Mouse (Mus musculus) cerebral cortex, adult 2 months (tissue): Measurements from ENCODE around the gene Ncoa1.

ENCODE experiments used
- WGBS: fragments of 180-500 bp; shearing (Covaris S2); methylation state at CpG from one replicate; pipeline ENCODE4 v1.1.7; 2018; 5-methylcytosine and 5-hydroxymethylcytosine counted together

The Ncoa1 gene

DNA sequence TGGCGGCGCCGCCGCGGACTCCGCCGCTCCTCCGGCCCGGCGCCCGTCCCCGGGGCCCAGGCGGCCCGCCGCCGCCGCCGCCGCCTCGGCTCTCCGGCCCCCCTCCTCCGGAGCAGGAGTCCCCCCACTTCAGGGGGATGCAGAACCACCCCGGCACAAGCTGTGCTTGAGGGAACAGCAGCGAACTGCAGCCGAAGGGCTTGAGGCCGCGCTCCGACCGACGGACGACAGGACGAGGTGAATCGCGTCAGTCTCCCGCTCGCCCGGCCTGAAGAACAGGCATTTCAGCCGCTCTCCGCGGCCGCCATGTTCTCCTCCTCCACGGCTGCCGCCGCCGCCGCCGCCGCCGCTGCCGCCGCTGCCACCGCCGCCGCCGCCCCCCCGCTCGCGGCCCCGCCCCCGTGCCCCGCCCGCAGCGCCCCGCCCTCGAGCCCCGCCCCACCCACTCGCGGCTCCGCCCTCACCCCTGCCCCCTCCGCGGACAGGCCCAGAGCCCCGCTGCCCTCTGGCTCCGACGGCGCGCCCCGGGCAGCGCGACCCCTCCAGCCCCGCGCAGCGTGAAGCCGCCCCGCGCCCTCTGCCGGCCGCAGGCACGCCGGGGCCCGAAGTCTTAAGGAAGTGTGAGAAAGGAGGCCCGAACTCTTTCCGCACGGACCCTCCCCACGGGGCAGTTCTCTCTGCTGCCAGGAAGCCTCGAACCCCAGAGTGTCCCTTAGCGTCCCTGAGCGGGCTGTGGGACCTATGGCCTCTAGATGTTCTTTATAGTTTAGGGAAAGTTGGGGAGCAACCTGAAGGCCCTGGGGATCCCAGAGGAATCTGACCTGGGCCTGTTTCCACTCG lies at the start of gene Ncoa1:
Ncoa1 (minus strand) TSS at position 351 of the 840 bp plus-strand sequence.
- 2% methylated on average over 91 of the region's 98 CpGs for WGBS

- 59% methylated on average over 7 of the region's 7 CpGs for WGBS
Measured at GRCm38 (mm10) chr12:4524546-4524945, 47.6 kb upstream of the Ncoa1 start.

DNA sequence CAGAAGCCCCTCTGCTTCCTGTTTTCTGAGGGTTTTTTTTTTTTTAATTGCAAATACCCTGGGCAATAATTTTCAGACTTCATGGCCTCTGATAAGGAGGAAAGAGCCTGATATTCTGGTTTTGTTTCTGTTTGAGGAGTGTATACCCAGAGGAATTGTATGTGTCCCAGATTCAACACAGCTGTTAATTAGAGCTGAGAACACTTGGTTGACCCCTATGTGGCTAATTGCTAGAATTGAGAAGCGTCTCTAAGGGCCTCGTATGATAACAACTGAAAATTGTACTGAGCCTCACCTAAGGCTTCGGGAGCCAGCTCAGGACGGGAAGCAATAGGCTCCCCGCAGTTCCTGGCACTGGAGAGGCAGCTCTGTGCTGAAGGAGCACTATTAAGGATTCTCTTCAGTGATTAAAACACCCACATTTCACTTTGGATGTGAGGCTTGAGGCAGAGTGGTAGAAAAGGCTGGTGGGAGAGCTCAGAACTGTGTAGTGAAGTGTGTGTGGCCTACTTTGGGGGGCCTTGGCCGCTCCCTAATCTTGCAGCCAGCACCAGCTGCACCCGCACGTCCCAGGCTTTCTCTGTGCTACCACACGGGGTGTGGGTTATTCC lies 46.8 kb upstream of the Ncoa1 start:
- 47% methylated on average over 9 of the region's 9 CpGs for WGBS

DNA sequence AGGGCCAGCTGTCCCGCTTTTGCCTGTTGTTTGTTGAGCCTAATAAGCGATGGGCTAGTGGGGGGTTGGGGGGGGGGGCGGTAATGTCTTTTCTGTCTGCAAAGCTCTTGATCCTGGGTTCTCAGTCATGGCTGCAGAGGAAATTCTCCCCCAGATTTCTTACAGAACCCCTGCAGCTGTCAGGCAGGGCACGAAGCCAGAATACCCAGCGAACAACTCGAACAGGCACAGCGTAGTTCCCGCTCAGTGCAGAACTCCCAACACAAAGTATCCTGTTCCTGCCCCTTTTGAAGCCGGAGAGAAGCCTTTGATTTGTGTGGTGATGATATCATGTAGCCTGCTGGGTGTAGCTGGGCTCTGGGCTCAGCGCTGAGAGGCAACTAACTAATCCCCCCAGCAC lies 46.2 kb upstream of the Ncoa1 start:
- WGBS = 17% methylated on average over 10 of the region's 10 CpGs

DNA sequence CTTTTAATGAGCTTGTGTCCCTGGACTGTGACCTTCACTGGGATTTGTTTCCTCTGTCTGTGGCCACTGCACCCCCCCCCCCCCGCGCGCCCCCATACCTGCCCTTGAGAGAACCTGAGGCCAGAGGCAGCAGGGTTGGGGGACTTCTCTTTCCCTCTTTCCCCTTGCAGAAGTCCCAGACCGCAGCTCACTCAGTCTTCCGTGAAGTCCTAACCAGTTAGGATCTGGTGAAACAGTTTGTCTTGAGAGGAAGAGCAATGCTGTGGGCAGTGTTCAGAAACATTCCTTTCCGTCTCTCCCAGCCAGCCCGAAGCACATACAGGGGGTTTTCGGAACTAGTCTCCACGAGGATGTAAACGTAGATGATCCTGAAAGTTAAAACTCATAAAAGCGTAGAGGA lies 42.0 kb upstream of the Ncoa1 start:
- 89% methylated on average over 11 of the region's 11 CpGs for WGBS

- 17% methylated on average over 12 of the region's 12 CpGs for WGBS
Measured at GRCm38 (mm10) chr12:4509591-4510061, 32.6 kb upstream of the Ncoa1 start.

DNA sequence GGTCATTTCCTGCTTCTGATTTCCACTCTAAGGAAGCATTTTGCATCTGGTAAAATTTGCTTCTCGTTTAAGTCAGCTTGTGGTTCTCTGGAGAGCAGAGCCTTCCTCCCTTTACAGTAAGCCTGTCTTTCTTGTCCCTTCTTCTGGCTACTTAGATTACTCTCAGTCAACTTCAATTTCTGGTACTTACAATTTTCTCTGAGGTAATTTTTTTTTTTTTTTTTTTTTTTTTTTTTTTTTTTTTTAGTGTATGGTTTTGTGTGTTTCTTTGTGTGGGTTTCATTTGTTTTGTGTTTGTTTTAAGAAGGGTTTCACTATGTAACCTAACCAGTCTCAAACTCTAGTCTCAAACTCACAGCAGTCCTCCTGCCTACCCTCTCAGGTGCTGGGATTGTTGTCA lies 31.2 kb upstream of the Ncoa1 start:
- 63% methylated on average over 1 of the region's 1 CpGs for WGBS

- 42% methylated on average over 6 of the region's 6 CpGs for WGBS
Measured at GRCm38 (mm10) chr12:4507461-4507860, 30.5 kb upstream of the Ncoa1 start.

- WGBS = 52% methylated on average over 7 of the region's 7 CpGs
Measured at GRCm38 (mm10) chr12:4506810-4507430, 29.9 kb upstream of the Ncoa1 start.

DNA sequence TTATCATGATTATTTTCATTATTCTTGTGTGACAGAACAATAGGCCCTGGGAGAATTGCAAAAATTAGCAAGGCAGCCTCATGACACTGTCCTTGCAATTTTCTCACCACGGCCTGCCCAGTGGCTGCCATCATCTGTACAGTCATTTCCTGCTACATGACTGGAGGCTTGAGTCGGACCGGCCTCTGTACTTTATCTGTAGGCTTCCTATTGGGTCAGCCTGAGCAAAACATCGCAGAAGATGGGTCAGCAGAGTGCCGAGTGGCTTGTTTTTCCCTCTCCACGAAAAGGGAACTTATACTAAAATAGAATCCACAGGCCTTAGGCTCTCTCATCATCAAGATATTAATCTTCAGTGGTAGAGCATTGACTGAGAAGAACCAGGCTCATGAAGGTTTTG lies 28.3 kb upstream of the Ncoa1 start:
- 83% methylated on average over 6 of the region's 6 CpGs for WGBS

- 42% methylated on average over 2 of the region's 2 CpGs for WGBS
Measured at GRCm38 (mm10) chr12:4503673-4504326, 26.8 kb upstream of the Ncoa1 start.

DNA sequence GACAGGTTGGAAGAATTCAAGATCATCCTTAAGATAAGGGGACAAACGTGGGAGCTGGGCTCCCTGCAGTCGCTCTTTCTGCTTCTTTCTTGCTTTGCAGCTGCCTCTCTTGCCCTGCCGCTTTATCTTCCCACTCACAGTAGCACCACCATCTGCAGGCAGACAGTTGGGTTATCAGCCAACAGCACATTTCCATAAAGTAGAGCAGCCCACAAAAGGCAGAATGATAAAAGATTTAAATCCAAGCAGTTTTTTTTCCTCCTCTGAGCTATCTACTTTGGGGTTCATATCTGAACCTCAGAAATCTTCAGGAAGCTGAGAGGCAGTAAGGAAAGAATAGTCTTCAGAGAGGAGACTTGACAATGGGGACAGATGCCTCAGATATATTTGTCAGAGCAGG lies 24.9 kb upstream of the Ncoa1 start:
- 18% methylated on average over 3 of the region's 3 CpGs for WGBS

DNA sequence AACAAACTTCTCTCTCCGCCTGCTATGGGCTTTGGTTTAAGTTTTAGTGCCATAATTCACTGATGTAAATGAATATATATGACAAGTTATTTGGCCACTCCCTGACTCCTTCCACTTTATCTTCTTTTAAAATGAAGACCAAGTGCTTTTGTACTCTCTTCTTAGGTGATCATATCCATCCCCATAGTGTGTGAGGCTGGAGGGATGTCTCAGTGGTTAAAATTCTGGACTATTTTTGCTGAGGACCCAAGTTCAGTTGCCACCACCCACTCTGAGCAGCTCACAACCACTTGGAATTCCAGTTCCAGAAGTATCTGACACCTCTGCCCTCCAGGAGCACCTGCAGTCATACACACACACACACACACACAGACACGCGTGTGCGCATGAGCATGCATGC lies 23.5 kb upstream of the Ncoa1 start:
- 99% methylated on average over 4 of the region's 4 CpGs for WGBS

DNA sequence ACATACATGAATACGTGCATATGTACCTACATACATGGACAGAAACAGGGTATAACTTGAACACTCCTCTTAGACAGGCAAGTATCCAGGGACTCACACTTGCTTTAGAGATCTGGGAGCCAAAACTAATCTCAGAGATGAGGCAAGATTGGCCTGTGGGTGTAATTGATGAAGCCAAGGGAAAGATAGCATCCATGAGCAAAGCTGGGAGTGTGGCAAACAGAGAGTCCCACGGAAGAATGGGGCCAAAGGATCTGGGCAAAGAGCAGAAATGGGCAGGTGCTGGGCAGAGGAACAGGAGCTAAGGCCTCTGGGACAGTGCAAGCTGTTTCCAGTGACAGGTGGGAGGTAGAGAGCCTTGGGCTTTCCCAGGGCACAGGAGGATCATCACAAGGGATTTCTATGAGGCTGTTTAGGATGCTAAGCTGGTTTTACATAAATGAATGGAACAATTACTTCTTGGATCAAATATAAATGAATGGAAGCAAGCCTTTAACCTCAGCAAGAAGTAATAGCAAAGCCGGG lies 22.7 kb upstream of the Ncoa1 start:
- WGBS = 78% methylated on average over 3 of the region's 3 CpGs

DNA sequence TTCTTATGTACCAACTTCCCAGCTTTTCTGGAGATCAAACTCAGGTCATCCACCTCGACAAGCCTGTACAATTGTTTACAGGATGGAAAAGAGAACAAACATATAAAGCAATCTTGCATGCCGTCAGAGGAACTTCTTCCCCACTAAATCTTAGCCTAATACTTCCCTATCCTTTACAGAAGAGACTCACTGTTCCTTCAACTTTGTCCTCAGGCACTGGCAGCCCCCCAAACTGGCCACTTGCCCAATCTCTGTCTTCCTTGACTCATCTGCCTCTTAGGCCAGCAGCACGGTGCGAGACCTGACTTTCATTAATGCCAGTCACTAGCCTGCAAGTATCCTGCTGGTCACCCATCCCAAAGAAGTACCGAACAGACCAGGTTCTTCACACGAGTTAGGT lies 11.4 kb upstream of the Ncoa1 start:
- 69% methylated on average over 6 of the region's 6 CpGs for WGBS

DNA sequence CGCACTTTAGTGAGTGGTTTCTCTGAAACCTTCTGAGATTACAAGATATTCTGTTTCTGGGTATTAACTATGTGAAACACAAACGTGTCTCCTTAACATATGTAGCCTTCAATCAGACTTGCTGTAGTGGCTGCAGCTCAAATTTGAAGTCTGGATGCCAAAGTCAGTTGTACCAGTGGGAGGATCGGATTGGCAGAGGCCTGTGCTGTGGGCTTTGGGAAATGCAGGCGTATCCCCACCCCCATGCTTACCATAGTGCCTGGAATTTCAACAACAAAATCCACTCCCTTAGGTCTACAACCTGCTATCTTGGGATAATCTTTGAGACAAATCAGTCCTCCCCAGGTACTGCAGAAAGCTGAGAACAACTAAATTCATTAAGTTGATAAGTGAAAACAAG lies 6.4 kb upstream of the Ncoa1 start:
- WGBS = 62% methylated on average over 4 of the region's 4 CpGs

- WGBS = 60% methylated on average over 5 of the region's 5 CpGs
Measured at GRCm38 (mm10) chr12:4481687-4482086, 4.7 kb upstream of the Ncoa1 start.

DNA sequence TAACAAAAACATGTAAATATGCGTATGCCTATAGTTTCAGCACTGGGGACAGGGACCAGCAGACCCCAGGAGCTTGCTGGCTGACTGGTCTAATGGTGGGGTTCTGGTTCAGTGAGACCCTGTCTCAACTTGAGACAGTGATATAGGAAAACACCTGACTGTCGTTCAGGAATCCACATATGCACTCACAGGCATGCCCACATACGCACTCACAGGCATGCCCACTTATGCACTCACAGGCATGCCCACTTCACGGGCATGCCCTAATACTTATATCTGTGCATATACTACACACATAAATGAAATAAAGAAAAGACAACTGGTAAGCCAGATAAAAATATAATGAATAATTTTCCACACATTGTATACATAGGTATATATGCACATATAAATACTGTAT lies 3.3 kb upstream of the Ncoa1 start:
- WGBS = 89% methylated on average over 4 of the region's 4 CpGs

DNA sequence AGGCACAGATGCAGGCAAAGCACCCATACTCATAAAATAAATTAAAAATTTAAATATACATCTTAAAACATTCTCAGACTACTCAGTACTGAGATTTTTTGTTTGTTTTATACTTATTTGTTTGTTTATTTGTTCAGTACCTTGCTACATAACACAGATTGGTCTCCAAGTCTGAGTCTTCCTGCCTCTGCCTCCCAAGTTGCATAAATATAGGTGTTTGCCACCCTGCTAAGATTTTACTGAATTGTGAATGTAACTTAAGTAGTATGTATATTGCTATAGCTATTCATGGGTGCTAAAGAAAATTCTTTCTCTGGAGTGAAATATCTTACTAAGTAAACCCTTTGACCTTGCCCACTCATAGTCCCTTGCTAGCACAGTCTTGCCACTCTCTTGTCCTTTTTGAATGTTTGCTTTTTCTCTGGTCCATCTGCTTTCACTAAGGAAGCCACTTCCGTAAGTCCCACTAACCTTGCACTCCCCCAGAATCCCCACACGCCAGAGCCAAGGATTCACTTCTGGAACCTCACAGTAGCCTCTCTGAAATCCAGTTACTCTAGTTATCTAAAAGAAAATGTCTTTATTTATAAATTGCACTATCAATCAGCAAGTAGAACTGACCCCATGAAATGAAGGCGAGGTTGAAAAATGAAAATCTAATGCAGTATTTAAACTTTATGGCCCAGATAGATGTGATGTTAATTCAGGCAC lies 2.3 kb upstream of the Ncoa1 start:
- 93% methylated on average over 3 of the region's 3 CpGs for WGBS

DNA sequence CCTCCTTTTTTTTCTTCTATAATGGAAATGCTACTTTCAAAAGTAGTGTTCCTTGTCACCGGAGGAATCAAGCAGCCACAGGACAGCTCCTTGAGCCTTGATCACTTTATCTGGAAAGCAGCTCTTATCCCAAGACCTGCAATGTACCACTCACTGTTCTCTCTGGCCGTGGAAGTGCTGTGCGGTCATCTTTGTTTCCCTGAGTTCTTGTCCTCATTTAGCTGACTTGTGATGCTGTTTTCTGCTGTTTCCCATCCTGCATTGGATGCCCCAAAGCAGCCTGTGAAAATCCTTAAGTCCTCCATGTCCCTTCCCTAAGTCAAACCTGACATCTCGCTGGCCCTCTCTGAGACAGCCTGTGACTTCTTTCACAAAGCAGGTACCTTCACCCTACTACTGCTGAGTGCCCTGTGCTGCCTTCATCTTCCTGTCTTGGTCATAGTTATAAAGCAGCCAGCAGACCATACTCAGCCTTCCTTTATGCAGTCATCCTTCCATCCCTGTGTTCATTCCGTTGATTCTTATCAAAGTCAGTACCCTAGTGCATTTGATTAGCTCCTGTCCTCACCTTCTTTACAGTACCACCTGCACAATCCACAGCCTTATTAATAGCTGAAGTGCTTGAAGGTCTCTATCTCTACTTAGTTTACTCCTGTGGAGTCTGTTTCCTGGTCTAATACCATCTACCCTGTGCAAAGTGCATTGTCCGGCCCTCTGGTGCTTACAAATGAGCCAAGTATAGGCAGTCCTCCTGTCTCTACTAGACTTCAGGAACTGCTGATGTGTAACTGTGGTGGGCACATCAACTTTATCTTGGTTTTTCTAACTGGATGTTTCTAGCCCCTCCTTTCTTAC lies 1.2 kb upstream of the Ncoa1 start:
- 84% methylated on average over 6 of the region's 6 CpGs for WGBS
